Mouse (Mus musculus) erythroblast, embryonic 14.5 days (primary cell): Measurements from ENCODE around the gene Zkscan6. TPM values are rescaled to one million over a fixed set of nuclear protein-coding genes. Genes with fewer than 3 reads are reported as not detected.

Experiments used
- H3K27me3 ChIP-seq: 2 replicates; pipeline ENCODE4 v1.6.1; 2012; ENCODE audit warnings: inconsistent platforms; ENCODE audit not compliant: control insufficient read depth
- H3K36me3 ChIP-seq: 2 replicates; pipeline ENCODE4 v1.6.1; 2012; ENCODE audit warnings: mild to moderate bottlenecking, inconsistent platforms; ENCODE audit not compliant: control insufficient read depth
- H3K4me1 ChIP-seq: 2 replicates; pipeline ENCODE4 v1.6.1; 2012; ENCODE audit warnings: inconsistent platforms; ENCODE audit not compliant: control insufficient read depth
- H3K4me3 ChIP-seq: replicated peaks from 2 replicates; pipeline ENCODE3; 2012; ENCODE audit warnings: moderate library complexity, mild to moderate bottlenecking, inconsistent platforms
- H3K9me3 ChIP-seq: 2 replicates; pipeline ENCODE4 v1.6.1; 2012; ENCODE audit warnings: low read length, inconsistent platforms, mixed read lengths; ENCODE audit not compliant: control insufficient read depth
- GATA1 ChIP-seq: IDR thresholded peaks from 2 replicates; pipeline ENCODE4 v1.6.1; 2012; ENCODE audit warnings: low read length, inconsistent platforms, mixed read lengths
- TAL1 ChIP-seq: IDR thresholded peaks from 3 replicates; pipeline ENCODE4 v1.6.1; 2012; ENCODE audit warnings: low read length, inconsistent platforms, mixed read lengths
- polyA plus RNA-seq: library from polyadenylated mRNA; stranded (reverse); fragments of >175 nt; gene quantifications from 2 replicates; pipeline ENCODE4 v1.2.3, GENCODE M21; 2012

Gene Zkscan6
- polyA plus RNA-seq, 1 experiment = 0.09 TPM

- H3K27me3 ChIP-seq = no peaks in the 10 kb centered on the region
Measured at GRCm38 (mm10) chr11:65801899-65802298, 5.1 kb upstream of the Zkscan6 start.

GRCm38 (mm10) chr11:65806321-65806904 is 562 bp upstream of the Zkscan6 start:
- H3K27me3 ChIP-seq = no peaks in the 10 kb centered on the region
- H3K4me3 ChIP-seq = peak overlapping the region; percentile 99
- no peaks in the 10 kb centered on the region for H3K9me3 ChIP-seq
- H3K36me3 ChIP-seq = peaks cover 2% of the 10 kb centered on the region; the same call in 1 of the 2 replicates
- peaks cover 34% of the 10 kb centered on the region for H3K4me1 ChIP-seq
- no peak for TF ChIP-seq GATA1
- TF ChIP-seq TAL1 = no peak

More at GRCm38 (mm10) chr11:65801899-65802298, 5.1 kb upstream of the Zkscan6 start:
- no peaks in the 10 kb centered on the region for H3K9me3 ChIP-seq
- H3K4me1 ChIP-seq = peaks cover 16% of the 10 kb centered on the region
- no peaks in the 10 kb centered on the region for H3K36me3 ChIP-seq
- no peak overlapping the region for H3K4me3 ChIP-seq
- TF ChIP-seq GATA1 (no peak), TAL1 (no peak)

GRCm38 (mm10) chr11:65807601-65808000 is 626 bp downstream of the Zkscan6 start:
- Histone ChIP-seq H3K36me3 (peaks cover 4% of the 10 kb centered on the region), H3K9me3 (no peaks in the 10 kb centered on the region), H3K27me3 (no peaks in the 10 kb centered on the region), H3K4me3 (peak overlapping the region; percentile 99), H3K4me1 (peaks cover 39% of the 10 kb centered on the region)
- TF ChIP-seq GATA1 (no peak), TAL1 (no peak)

- peaks cover 36% of the 10 kb centered on the region for H3K36me3 ChIP-seq
Measured at GRCm38 (mm10) chr11:65812088-65812487, 5.1 kb downstream of the Zkscan6 start.

GRCm38 (mm10) chr11:65814381-65814780 is 7.4 kb downstream of the Zkscan6 start:
- Histone ChIP-seq H3K9me3 (no peaks in the 10 kb centered on the region), H3K27me3 (no peaks in the 10 kb centered on the region), H3K4me1 (peaks cover 8% of the 10 kb centered on the region), H3K36me3 (peaks cover 53% of the 10 kb centered on the region), H3K4me3 (no peak overlapping the region)
- TF ChIP-seq TAL1 (no peak), GATA1 (no peak)

More at GRCm38 (mm10) chr11:65812088-65812487, 5.1 kb downstream of the Zkscan6 start:
- H3K4me3 ChIP-seq = no peak overlapping the region
- H3K9me3 ChIP-seq = no peaks in the 10 kb centered on the region
- TF ChIP-seq GATA1 = no peak
- TF ChIP-seq TAL1 = no peak
- H3K4me1 ChIP-seq = peaks cover 23% of the 10 kb centered on the region
- H3K27me3 ChIP-seq = no peaks in the 10 kb centered on the region

- Histone ChIP-seq H3K9me3 (no peaks in the 10 kb centered on the region), H3K36me3 (peaks cover 68% of the 10 kb centered on the region), H3K27me3 (no peaks in the 10 kb centered on the region), H3K4me3 (no peak overlapping the region), H3K4me1 (peaks cover 8% of the 10 kb centered on the region)
- no peak for TF ChIP-seq TAL1
- no peak for TF ChIP-seq GATA1
Measured at GRCm38 (mm10) chr11:65816237-65816636, 9.3 kb downstream of the Zkscan6 start.

- TF ChIP-seq GATA1 (no peak), TAL1 (no peak)
- H3K4me3 ChIP-seq = no peak overlapping the region
- H3K27me3 ChIP-seq = no peaks in the 10 kb centered on the region
- H3K36me3 ChIP-seq = peaks cover 86% of the 10 kb centered on the region
- H3K4me1 ChIP-seq = 0 out of 2 replicates have a peak, but pooled peaks cover 3% of the 10 kb centered on the region
- no peaks in the 10 kb centered on the region for H3K9me3 ChIP-seq
Measured at GRCm38 (mm10) chr11:65818193-65818592, 11.2 kb downstream of the Zkscan6 start.

GRCm38 (mm10) chr11:65820280-65820679 is 13.3 kb downstream of the Zkscan6 start:
- H3K27me3 ChIP-seq = no peaks in the 10 kb centered on the region
- TF ChIP-seq GATA1 = no peak
- TF ChIP-seq TAL1 = no peak
- H3K4me1 ChIP-seq = 0 out of 2 replicates have a peak, but pooled peaks cover 3% of the 10 kb centered on the region
- peaks cover 87% of the 10 kb centered on the region for H3K36me3 ChIP-seq
- H3K9me3 ChIP-seq = no peaks in the 10 kb centered on the region
- no peak overlapping the region for H3K4me3 ChIP-seq

- no peaks in the 10 kb centered on the region for H3K27me3 ChIP-seq
- TF ChIP-seq GATA1 (no peak), TAL1 (no peak)
Measured at GRCm38 (mm10) chr11:65820877-65821276, 13.9 kb downstream of the Zkscan6 start.

More at GRCm38 (mm10) chr11:65820877-65821276, 13.9 kb downstream of the Zkscan6 start:
- Histone ChIP-seq H3K4me3 (no peak overlapping the region), H3K36me3 (peaks cover 85% of the 10 kb centered on the region), H3K9me3 (no peaks in the 10 kb centered on the region), H3K4me1 (0 out of 2 replicates have a peak, but pooled peaks cover 3% of the 10 kb centered on the region)
